Mouse (Mus musculus) heart, embryonic 15.5 days (tissue): ENCODE data around the gene Aars2. TPM values are rescaled to one million over a fixed set of nuclear protein-coding genes. Genes with fewer than 3 reads are reported as not detected.

Experiments used
- ATAC-seq: fragments of 200-750 bp; cut with Nextera tagmentation; replicated peaks from 2 replicates; pipeline ENCODE4 v1.8.0; 2017; ENCODE audit warnings: low read depth, moderate TSS enrichment; ENCODE audit not compliant: insufficient number of reproducible peaks, insufficient read depth, low FRiP score
- H3K27ac ChIP-seq: fragments of 300-500 bp; sonication (generic); 2 replicates; pipeline ENCODE4 v1.5.1; 2015; ENCODE audit warnings: mild to moderate bottlenecking, inconsistent platforms
- H3K27me3 ChIP-seq: fragments of 300-500 bp; sonication (generic); 2 replicates; pipeline ENCODE4 v1.6.1; 2015; ENCODE audit warnings: inconsistent platforms
- H3K36me3 ChIP-seq: fragments of 300-500 bp; sonication (generic); 2 replicates; pipeline ENCODE4 v1.6.1; 2015; ENCODE audit warnings: mild to moderate bottlenecking, inconsistent platforms
- H3K4me1 ChIP-seq: fragments of 300-500 bp; sonication (generic); replicated peaks from 2 replicates; pipeline ENCODE4 v1.6.1; 2015; ENCODE audit warnings: inconsistent platforms
- H3K4me2 ChIP-seq: fragments of 300-500 bp; sonication (generic); 2 replicates; pipeline ENCODE4 v1.6.1; 2015; ENCODE audit warnings: inconsistent platforms, mild to moderate bottlenecking, moderate library complexity
- H3K4me3 ChIP-seq: fragments of 300-500 bp; sonication (generic); 2 replicates; pipeline ENCODE4 v1.5.1; 2015; ENCODE audit warnings: mild to moderate bottlenecking, inconsistent platforms
- H3K9ac ChIP-seq: fragments of 300-500 bp; sonication (generic); 2 replicates; pipeline ENCODE4 v1.6.1; 2015; ENCODE audit warnings: mild to moderate bottlenecking, inconsistent platforms
- H3K9me3 ChIP-seq: fragments of 300-500 bp; sonication (generic); replicated peaks from 2 replicates; pipeline ENCODE4 v1.6.1; 2016; ENCODE audit warnings: inconsistent platforms
- WGBS: fragments of 180-500 bp; shearing (Covaris S2); methylation state at CpG from one replicate; pipeline ENCODE4 v1.1.7; 2015; ENCODE audit warnings: mixed read lengths; 5-methylcytosine and 5-hydroxymethylcytosine counted together
- polyA plus RNA-seq: library from polyadenylated mRNA; unstranded; fragments of >200 nt; fragmentation: Nextera tagmentation; extraction: Ambion mirVana; gene quantifications from 2 replicates; pipeline ENCODE4 v1.2.1, GENCODE M21; 2015

Gene Aars2
- polyA plus RNA-seq, 1 experiment from 2014 or later: 19.2 TPM

DNA sequence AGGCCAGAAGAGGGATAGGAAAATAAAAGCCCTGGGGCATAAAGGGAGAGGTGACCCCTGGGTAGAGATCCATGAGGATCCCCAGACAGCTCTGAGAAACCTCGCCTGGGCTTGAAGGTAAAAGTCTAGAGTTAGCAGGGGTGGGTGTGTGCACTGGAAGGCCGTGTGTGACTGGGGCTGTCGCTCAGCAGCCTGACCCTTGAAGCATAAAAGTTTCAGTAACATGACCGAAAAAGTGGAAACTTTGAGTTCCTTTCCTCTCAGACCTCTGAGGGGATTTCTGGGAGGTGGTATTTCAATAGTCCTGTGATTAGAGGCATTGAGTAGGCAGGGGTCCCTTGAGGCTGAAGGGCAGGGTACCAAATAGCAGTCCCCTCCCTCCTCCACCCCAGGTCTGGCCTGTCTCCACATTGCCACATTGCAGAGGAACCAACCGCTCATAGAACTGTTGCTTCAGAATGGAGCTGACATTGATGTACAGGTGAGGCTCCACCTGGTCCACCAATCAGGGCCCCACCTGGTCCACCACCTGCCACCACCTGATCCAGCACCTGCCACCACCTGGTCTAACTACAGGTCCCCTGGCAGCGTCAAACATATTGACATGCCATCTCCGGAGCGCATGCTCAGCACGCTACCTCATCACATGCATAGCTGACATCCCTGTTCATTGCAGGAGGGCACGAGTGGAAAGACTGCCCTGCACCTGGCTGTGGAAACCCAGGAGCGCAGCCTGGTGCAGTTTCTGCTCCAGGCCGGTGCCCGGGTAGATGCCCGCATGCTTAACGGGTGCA is 53.3 kb downstream of the Aars2 start:
- no peaks in the 10 kb centered on the region for H3K36me3 ChIP-seq
- H3K27ac ChIP-seq: no peak overlapping the region
- H3K4me3 ChIP-seq: no peak overlapping the region
- no peak overlapping the region for H3K9ac ChIP-seq
- 82% methylated on average over 15 of the region's 15 CpGs for WGBS
- H3K9me3 ChIP-seq: no peaks in the 10 kb centered on the region
- ATAC-seq: no peak
- peaks cover 32% of the 10 kb centered on the region for H3K4me1 ChIP-seq
- peaks cover 13% of the 10 kb centered on the region for H3K27me3 ChIP-seq
- H3K4me2 ChIP-seq: no peak overlapping the region

DNA sequence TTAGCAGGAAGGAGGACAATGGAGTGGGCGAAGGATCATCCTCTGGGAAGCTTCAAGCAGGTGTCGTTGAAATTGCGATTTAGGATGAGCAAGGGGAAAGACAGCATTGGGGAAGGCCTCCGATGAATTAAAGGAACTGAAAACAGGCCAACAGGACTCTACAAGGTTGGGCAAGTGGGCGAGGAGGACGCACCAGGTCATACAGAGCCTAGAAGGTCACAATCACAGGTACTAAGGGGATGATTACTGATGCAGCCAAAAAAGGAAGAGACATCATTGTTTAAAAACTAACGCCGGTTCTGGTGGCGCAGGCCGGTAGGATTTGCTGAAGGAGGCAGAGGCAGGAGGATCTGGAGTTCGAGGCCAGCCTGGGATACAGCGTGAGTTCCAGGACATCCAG is 56.6 kb downstream of the Aars2 start:
- WGBS: 74% methylated on average over 12 of the region's 12 CpGs
- H3K9me3 ChIP-seq: no peaks in the 10 kb centered on the region
- peaks cover 29% of the 10 kb centered on the region for H3K36me3 ChIP-seq
- H3K9ac ChIP-seq: 0 out of 2 replicates have a peak overlapping the region, but pooled peaks have one; percentile 88
- no peak overlapping the region for H3K27ac ChIP-seq
- no peaks in the 10 kb centered on the region for H3K27me3 ChIP-seq
- H3K4me2 ChIP-seq: peak overlapping the region; percentile 94; the same call in 1 of the 2 replicates
- H3K4me1 ChIP-seq: peaks cover 34% of the 10 kb centered on the region
- H3K4me3 ChIP-seq: peak overlapping the region; percentile 91; the same call in 1 of the 2 replicates
- ATAC-seq: no peak

DNA sequence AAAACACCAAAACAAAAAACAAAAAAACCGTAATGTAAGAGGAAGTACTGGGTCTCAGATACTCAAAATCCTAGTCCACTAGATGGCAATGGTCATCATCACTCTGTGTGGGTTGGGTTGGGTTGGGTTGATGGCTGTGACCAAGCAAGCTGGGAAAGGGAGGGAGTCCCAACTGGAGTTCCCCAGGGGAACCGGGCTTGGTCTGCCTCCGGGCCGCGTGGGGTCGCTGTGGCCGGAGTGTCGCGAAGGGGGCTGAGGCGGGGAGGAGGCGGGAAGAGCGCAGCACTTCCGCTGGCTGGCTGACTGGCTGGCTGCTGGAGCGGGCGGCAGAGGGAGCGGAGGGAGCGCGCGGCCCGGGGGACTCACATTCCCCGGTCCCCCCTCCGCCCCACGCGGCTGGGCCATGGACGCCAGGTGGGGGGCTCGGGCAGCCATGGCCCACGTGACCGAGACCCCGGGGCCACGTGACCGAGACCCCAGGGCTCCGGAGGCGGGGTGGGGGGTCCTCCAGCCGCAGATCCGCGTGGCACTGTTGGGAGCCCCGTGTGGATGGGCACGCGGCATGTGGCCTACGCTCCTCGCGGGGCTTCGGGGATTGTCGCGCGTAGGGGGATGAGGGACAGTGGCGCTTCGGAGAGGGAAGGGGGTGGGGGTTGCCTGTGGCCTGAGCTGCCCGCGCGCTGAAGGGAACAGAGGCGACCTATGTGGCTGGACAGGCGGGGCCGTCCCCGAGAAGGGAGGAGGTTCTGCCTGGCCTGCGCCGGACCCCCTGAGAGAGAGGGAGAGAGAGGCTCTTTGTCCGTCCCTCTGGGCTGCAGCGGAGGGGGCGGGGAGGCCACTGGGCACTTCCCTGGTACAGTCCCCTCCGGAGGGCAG is 57.3 kb downstream of the Aars2 start, which contains the start of gene Slc35b2:
Gene Slc35b2 (plus strand): TSS at position 220 of the 876 bp plus-strand sequence.
- Histone ChIP-seq H3K27me3 (no peaks in the 10 kb centered on the region), H3K4me3 (peak within 1 kb of the TSS; percentile 91), H3K4me1 (peaks cover 36% of the 10 kb centered on the region), H3K9ac (peak within 1 kb of the TSS; percentile 88), H3K4me2 (peak within 1 kb of the TSS; percentile 94), H3K9me3 (no peaks in the 10 kb centered on the region), H3K27ac (peak within 1 kb of the TSS; percentile 83), H3K36me3 (peaks cover 36% of the 10 kb centered on the region)
- WGBS: under 1% methylated on average over 47 of the region's 61 CpGs
- ATAC-seq: peak; percentile 87

DNA sequence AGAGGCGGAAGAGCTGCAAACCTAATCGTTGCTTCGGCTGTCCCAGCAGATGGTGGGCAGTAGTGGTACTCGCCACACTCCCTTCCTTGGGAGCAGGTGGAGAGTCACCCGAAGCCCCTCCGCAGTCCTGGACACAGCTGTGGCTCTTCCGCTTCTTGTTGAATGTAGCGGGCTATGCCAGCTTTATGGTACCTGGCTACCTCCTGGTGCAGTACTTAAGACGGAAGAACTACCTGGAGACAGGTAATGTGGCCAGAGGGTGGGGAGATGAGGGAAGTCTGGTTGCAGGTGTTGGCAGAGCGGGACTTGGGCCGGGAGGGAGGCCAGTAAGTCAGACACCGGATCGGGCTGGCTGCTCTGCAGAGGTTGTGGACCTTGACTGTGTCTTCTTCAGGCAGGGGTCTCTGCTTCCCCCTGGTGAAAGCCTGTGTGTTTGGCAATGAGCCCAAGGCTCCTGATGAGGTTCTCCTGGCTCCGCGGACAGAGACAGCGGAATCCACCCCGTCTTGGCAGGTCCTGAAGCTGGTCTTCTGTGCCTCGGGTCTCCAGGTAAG is 58.0 kb downstream of the Aars2 start:
- peaks cover 43% of the 10 kb centered on the region for H3K36me3 ChIP-seq
- no peak for ATAC-seq
- H3K27me3 ChIP-seq: no peaks in the 10 kb centered on the region
- peak overlapping the region; percentile 88 for H3K9ac ChIP-seq
- WGBS: 12% methylated on average over 18 of the region's 18 CpGs
- peak overlapping the region; percentile 83 for H3K27ac ChIP-seq
- H3K4me1 ChIP-seq: peaks cover 43% of the 10 kb centered on the region
- H3K4me2 ChIP-seq: peak overlapping the region; percentile 94
- H3K4me3 ChIP-seq: peak overlapping the region; percentile 91
- no peaks in the 10 kb centered on the region for H3K9me3 ChIP-seq

DNA sequence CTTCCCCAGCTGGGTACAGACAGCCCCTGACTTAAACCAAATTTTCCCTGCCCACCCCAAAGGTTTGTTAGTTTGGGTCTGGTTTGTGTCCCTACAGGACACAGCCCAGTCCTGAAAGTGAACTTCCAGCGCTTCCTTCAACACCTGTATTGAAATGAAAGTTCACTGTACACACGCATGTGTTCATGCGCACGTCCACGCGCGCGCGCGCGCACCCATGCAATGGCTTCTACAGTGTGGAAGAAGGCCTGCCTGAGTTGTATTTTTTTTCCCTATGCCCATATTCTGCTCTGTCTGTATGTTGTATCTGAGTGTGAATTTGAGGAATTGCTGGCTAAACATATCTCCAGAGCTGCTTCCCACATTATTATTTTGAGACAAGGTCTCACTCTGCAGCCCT is 58.5 kb downstream of the Aars2 start:
- peaks cover 48% of the 10 kb centered on the region for H3K36me3 ChIP-seq
- no peak overlapping the region for H3K27ac ChIP-seq
- H3K9ac ChIP-seq: peak overlapping the region; percentile 88; the same call in 1 of the 2 replicates

DNA sequence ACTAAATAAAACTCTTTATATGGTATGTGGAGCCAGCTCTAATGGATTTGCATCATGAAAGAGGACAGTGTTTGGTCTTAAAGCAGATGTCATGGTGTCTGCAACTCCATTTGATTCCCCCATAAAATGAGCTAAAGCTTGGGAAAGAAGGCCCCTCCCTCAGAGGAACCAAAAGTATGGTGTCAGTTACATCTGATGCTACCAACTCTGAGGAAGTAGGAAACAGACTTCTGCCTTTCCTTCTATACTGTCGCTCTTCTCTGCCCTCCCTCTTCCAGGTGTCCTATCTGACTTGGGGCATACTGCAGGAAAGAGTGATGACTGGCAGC is 59.4 kb downstream of the Aars2 start:
- Histone ChIP-seq H3K27ac (no peak overlapping the region), H3K9ac (no peak overlapping the region), H3K36me3 (peaks cover 57% of the 10 kb centered on the region), H3K9me3 (no peaks in the 10 kb centered on the region), H3K4me2 (no peak overlapping the region), H3K27me3 (no peaks in the 10 kb centered on the region), H3K4me1 (peaks cover 54% of the 10 kb centered on the region), H3K4me3 (no peak overlapping the region)
- ATAC-seq: no peak
- 75% methylated on average over 1 of the region's 1 CpGs for WGBS

More for the DNA sequence above, 58.5 kb downstream of the Aars2 start:
- WGBS: 95% methylated on average over 11 of the region's 11 CpGs
- Histone ChIP-seq H3K9me3 (no peaks in the 10 kb centered on the region), H3K27me3 (no peaks in the 10 kb centered on the region), H3K4me3 (peak overlapping the region; percentile 91), H3K4me2 (peak overlapping the region; percentile 94), H3K4me1 (peaks cover 47% of the 10 kb centered on the region)
- no peak for ATAC-seq

DNA sequence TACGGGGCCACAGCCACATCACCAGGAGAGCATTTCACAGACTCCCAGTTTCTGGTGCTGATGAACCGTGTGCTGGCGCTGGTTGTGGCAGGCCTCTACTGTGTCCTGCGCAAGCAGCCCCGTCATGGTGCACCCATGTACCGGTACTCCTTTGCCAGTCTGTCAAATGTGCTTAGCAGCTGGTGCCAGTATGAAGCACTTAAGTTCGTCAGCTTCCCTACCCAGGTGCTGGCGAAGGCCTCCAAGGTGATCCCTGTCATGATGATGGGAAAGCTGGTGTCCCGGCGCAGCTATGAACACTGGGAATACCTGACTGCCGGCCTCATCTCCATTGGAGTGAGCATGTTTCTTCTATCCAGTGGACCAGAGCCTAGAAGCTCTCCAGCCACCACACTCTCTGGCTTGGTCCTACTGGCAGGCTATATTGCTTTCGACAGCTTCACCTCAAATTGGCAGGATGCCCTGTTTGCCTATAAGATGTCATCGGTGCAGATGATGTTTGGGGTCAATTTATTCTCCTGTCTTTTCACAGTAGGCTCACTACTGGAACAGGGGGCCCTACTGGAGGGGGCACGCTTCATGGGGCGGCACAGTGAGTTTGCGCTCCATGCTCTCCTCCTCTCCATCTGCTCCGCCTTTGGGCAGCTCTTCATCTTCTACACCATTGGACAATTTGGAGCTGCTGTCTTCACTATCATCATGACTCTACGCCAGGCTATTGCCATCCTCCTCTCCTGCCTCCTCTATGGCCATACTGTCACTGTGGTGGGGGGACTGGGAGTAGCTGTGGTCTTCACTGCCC is 59.9 kb downstream of the Aars2 start:
- Histone ChIP-seq H3K36me3 (peaks cover 63% of the 10 kb centered on the region), H3K27ac (peak overlapping the region; percentile 25; the same call in 1 of the 2 replicates), H3K9ac (no peak overlapping the region), H3K27me3 (no peaks in the 10 kb centered on the region), H3K4me3 (no peak overlapping the region), H3K9me3 (no peaks in the 10 kb centered on the region), H3K4me2 (no peak overlapping the region), H3K4me1 (peaks cover 60% of the 10 kb centered on the region)
- 64% methylated on average over 18 of the region's 18 CpGs for WGBS
- no peak for ATAC-seq

DNA sequence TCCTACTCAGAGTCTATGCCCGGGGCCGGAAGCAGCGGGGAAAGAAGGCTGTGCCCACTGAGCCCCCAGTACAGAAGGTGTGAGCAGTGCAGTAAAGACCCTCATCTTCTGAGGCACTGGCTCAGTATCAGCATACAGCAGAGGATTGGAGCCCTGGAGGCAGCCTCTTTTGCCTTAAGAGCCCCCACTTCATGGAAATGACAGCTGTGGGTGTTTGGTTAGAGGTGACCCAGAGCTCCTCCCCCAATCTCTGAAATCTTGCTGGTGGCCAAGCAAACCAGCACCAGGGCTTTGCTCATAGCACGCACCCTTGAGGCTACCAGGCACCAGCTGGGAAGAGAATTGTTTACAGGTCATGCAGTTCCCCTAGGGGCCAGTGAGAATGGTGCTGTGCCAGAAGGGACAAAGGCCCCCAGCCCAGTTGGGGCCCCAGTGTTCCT is 60.5 kb downstream of the Aars2 start:
- whole genome bisulfite sequencing: 28% methylated on average over 4 of the region's 4 CpGs
- H3K4me1 ChIP-seq: peaks cover 62% of the 10 kb centered on the region
- peaks cover 64% of the 10 kb centered on the region for H3K36me3 ChIP-seq
- H3K9ac ChIP-seq: no peak overlapping the region
- no peaks in the 10 kb centered on the region for H3K9me3 ChIP-seq
- peak overlapping the region; percentile 25; the same call in 1 of the 2 replicates for H3K27ac ChIP-seq
- H3K4me2 ChIP-seq: no peak overlapping the region
- H3K4me3 ChIP-seq: no peak overlapping the region
- ATAC-seq: no peak
- H3K27me3 ChIP-seq: no peaks in the 10 kb centered on the region

DNA sequence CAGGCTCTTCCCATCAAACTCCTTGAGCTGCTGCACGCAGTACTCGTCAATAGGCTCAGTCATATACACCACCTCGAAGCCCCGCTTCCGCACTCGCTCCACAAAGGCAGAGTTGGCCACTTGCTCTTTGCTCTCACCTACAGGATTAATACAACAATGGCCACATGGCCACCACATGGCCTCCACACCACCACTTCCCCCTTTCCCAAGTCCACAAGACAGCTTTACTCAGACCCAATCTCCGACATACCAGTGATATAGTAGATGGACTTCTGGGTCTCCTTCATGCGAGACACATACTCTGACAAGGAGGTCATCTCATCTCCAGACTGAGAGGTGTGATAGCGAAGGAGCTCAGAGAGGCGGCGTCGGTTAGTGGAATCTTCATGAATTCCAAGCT is 62.3 kb downstream of the Aars2 start:
- Histone ChIP-seq H3K9me3 (no peaks in the 10 kb centered on the region), H3K4me3 (no peak overlapping the region), H3K27me3 (no peaks in the 10 kb centered on the region), H3K27ac (no peak overlapping the region), H3K36me3 (peaks cover 64% of the 10 kb centered on the region), H3K9ac (no peak overlapping the region), H3K4me2 (no peak overlapping the region), H3K4me1 (peaks cover 59% of the 10 kb centered on the region)
- whole genome bisulfite sequencing: 86% methylated on average over 12 of the region's 12 CpGs
- no peak for ATAC-seq

DNA sequence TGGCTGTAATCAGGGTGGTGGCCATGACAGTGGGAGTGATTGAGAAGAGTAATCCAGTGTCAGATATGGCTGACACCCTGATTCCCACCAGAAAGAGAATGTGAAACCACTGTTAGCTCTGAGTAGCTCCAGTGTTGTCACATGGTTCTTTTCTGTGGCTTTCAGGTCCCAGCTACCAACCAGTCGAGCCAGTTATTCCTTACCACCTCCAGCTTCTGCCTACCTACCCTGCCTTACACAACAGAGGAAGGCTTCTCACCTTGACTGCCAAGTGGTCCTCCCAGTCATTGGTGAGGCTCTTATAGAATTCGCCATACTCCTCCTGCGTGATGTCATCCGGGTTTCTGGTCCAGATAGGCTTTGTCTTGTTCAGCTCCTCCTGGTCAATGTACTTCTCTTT is 63.4 kb downstream of the Aars2 start:
- no peak overlapping the region for H3K4me2 ChIP-seq
- no peak overlapping the region for H3K9ac ChIP-seq
- peaks cover 58% of the 10 kb centered on the region for H3K4me1 ChIP-seq

More for the DNA sequence above, 63.4 kb downstream of the Aars2 start:
- H3K36me3 ChIP-seq: peaks cover 64% of the 10 kb centered on the region
- WGBS: 78% methylated on average over 4 of the region's 4 CpGs
- H3K27ac ChIP-seq: no peak overlapping the region; the same call in 1 of the 2 replicates
- no peak for ATAC-seq
- H3K9me3 ChIP-seq: no peaks in the 10 kb centered on the region
- H3K4me3 ChIP-seq: no peak overlapping the region
- H3K27me3 ChIP-seq: no peaks in the 10 kb centered on the region
